Mouse (Mus musculus): ENCODE data around the gene Slc25a26. TPM values are rescaled to one million over a fixed set of nuclear protein-coding genes. Genes with fewer than 3 reads are reported as not detected.

The Slc25a26 gene
- polyA plus RNA-seq, 1 experiment from 2014 or later, result 9.8 TPM

GRCm38 (mm10) chr6:94649637-94650036, 149.5 kb downstream of the Slc25a26 start:
- DNase-seq (ENCODE audit: low spot score), result no peak
- Histone ChIP-seq H3K27ac (replicated peaks) (no peak overlapping the region), H3K4me1 (peaks cover 60% of the 10 kb centered on the region), H3K36me3 (peaks cover 19% of the 10 kb centered on the region), H3K27me3 (ENCODE audit: low read depth, poor library complexity, severe bottlenecking) (no peaks in the 10 kb centered on the region), H3K9me3 (replicated peaks) (no peaks in the 10 kb centered on the region), H3K4me3 (no peak overlapping the region)
- 67% methylated on average over 1 of the region's 1 CpGs for WGBS

- Histone ChIP-seq H3K4me1 (peaks cover 64% of the 10 kb centered on the region), H3K9me3 (replicated peaks) (no peaks in the 10 kb centered on the region), H3K27ac (replicated peaks) (no peak overlapping the region), H3K4me3 (no peak overlapping the region), H3K27me3 (ENCODE audit: low read depth, poor library complexity, severe bottlenecking) (no peaks in the 10 kb centered on the region), H3K36me3 (peaks cover 28% of the 10 kb centered on the region)
- 89% methylated on average over 17 of the region's 17 CpGs for WGBS
- DNase-seq (ENCODE audit: low spot score), result no peak
Observed at GRCm38 (mm10) chr6:94651541-94651940, 151.4 kb downstream of the Slc25a26 start.

GRCm38 (mm10) chr6:94652659-94653213, 152.6 kb downstream of the Slc25a26 start:
- 83% methylated on average over 6 of the region's 6 CpGs for WGBS
- Histone ChIP-seq H3K27me3 (ENCODE audit: low read depth, poor library complexity, severe bottlenecking) (no peaks in the 10 kb centered on the region), H3K27ac (replicated peaks) (no peak overlapping the region), H3K36me3 (peaks cover 29% of the 10 kb centered on the region), H3K9me3 (replicated peaks) (no peaks in the 10 kb centered on the region), H3K4me1 (peaks cover 53% of the 10 kb centered on the region), H3K4me3 (no peak overlapping the region)
- no peak for DNase-seq (ENCODE audit: low spot score)

GRCm38 (mm10) chr6:94653388-94654316, 153.5 kb downstream of the Slc25a26 start:
- no peaks in the 10 kb centered on the region for H3K27me3 ChIP-seq (ENCODE audit: low read depth, poor library complexity, severe bottlenecking)
- H3K27ac ChIP-seq (replicated peaks), result no peak overlapping the region
- DNase-seq (ENCODE audit: low spot score), result no peak
- no peak overlapping the region for H3K4me3 ChIP-seq
- H3K9me3 ChIP-seq (replicated peaks), result no peaks in the 10 kb centered on the region
- H3K36me3 ChIP-seq, result peaks cover 36% of the 10 kb centered on the region
- WGBS, result 75% methylated on average over 10 of the region's 10 CpGs
- peaks cover 52% of the 10 kb centered on the region for H3K4me1 ChIP-seq

Small RNAs within 50 kb of the gene (microRNA-seq; reads per million reads assigned to microRNA genes)
- gene Mir7041, result not detected

Other genes starting within 250 kb of the Slc25a26 start
- gene Magi1, start 216.4 kb upstream of the Slc25a26 start, polyA plus RNA-seq (2016; fragmentation: Nextera tagmentation; extraction: Ambion mirVana), result 19.4 and 29.7 TPM in 2 replicates
- gene Lrig1, start 199.8 kb downstream of the Slc25a26 start, polyA plus RNA-seq (2016; fragmentation: Nextera tagmentation; extraction: Ambion mirVana), result 13.4 and 13.9 TPM in 2 replicates

Measured in midbrain, embryonic 10.5 days (tissue).